Comparison of ENCODE assay signal across 8 mouse cellular contexts in genomic region chr13:103173545-103174182, GRCm38 (mm10).
DNase-seq lines count a peak whose midpoint lies in the region; ATAC-seq and TF ChIP-seq lines count a peak whose summit lies in the region.

No protein-coding gene starts in this region.

- TF ChIP-seq CTCF in liver, adult 2 months (IDR thresholded peaks at IDR 0.05; ENCODE audit: low read depth, low read length), result no peak

- no peak overlapping the region for H3K4me3 ChIP-seq in liver, adult 2 months (ENCODE audit: insufficient read depth, low read depth, low read length)
- H3K4me3 ChIP-seq in liver, embryonic 11.5 days (ENCODE audit: low read depth, low read length), result no peak overlapping the region
- H3K4me3 ChIP-seq in heart, embryonic 13.5 days, result no peak overlapping the region

- 23% methylated on average over 7 of the region's 7 CpGs for WGBS in liver, adult 2 months
- WGBS in liver, embryonic 11.5 days, result 39% methylated on average over 7 of the region's 7 CpGs
- 32% methylated on average over 7 of the region's 7 CpGs for WGBS in heart, embryonic 13.5 days

- H3K79me2 ChIP-seq in liver, adult 2 months (ENCODE audit: control insufficient read depth, insufficient read depth, low read length), result no peaks in the 10 kb centered on the region

- no peaks in the 10 kb centered on the region for H3K36me3 ChIP-seq in liver, adult 2 months (ENCODE audit: control insufficient read depth, insufficient read depth, low read length)
- H3K36me3 ChIP-seq in liver, embryonic 11.5 days (ENCODE audit: control insufficient read depth, insufficient read depth, low read length), result no peaks in the 10 kb centered on the region
- H3K36me3 ChIP-seq in heart, embryonic 13.5 days, result no peaks in the 10 kb centered on the region

- TF ChIP-seq POLR2A in liver, adult 2 months (IDR thresholded peaks at IDR 0.05; ENCODE audit: extremely low read depth, insufficient read depth, low read length), result no peak

- H3K4me1 ChIP-seq in liver, adult 2 months (ENCODE audit: control insufficient read depth, insufficient read depth, low read length), result no peaks in the 10 kb centered on the region
- no peaks in the 10 kb centered on the region for H3K4me1 ChIP-seq in liver, embryonic 11.5 days (replicated peaks; ENCODE audit: control insufficient read depth, insufficient read depth, low read length)
- 0 out of 2 replicates have a peak, but pooled peaks cover 3% of the 10 kb centered on the region for H3K4me1 ChIP-seq in heart, embryonic 13.5 days

- no peaks in the 10 kb centered on the region for H3K27me3 ChIP-seq in liver, adult 2 months (ENCODE audit: control insufficient read depth, insufficient read depth, low read length)
- no peaks in the 10 kb centered on the region for H3K27me3 ChIP-seq in liver, embryonic 11.5 days (replicated peaks; ENCODE audit: control insufficient read depth, insufficient read depth, low read length)
- no peaks in the 10 kb centered on the region for H3K27me3 ChIP-seq in heart, embryonic 13.5 days (replicated peaks)

- H3K9ac ChIP-seq in liver, adult 2 months (ENCODE audit: low read depth, low read length), result no peak overlapping the region
- H3K9ac ChIP-seq in liver, embryonic 11.5 days (ENCODE audit: low read depth, low read length), result no peak overlapping the region
- H3K9ac ChIP-seq in heart, embryonic 13.5 days, result no peak overlapping the region; the same call in 1 of the 2 replicates

- no peak overlapping the region for H3K4me2 ChIP-seq in liver, embryonic 11.5 days
- H3K4me2 ChIP-seq in heart, embryonic 13.5 days, result 0 out of 2 replicates have a peak overlapping the region, but pooled peaks have one; percentile 22

- DNase-seq in liver, adult 2 months (ENCODE audit: extremely low read depth, low read depth, low spot score), result peak; percentile 50
- no peak for DNase-seq in liver, embryonic 11.5 days (ENCODE audit: low spot score)
- DNase-seq in cerebellum, postnatal 25 days, result peak; percentile 44 to 72
- DNase-seq in kidney, postnatal 25 days, result peak; percentile 68 to 91
- peak; percentile 22 to 45 for DNase-seq in lung, adult 18-20 months
- peak; percentile 66 for DNase-seq in ovary, postnatal 14 days (ENCODE audit: low spot score)
- DNase-seq in spleen, adult 12 weeks (ENCODE audit: low spot score), result no peak

- H3K9me3 ChIP-seq in liver, embryonic 11.5 days (ENCODE audit: control insufficient read depth, low read length), result no peaks in the 10 kb centered on the region
- no peaks in the 10 kb centered on the region for H3K9me3 ChIP-seq in heart, embryonic 13.5 days

- no peak overlapping the region for H3K27ac ChIP-seq in liver, adult 2 months (replicated peaks; ENCODE audit: insufficient read depth, low read depth, low read length)
- no peak overlapping the region for H3K27ac ChIP-seq in liver, embryonic 11.5 days (ENCODE audit: low read depth, low read length)
- no peak overlapping the region for H3K27ac ChIP-seq in heart, embryonic 13.5 days (replicated peaks)

- no peak for ATAC-seq in liver, embryonic 11.5 days (replicated peaks; ENCODE audit: low FRiP score)
- no peak for ATAC-seq in heart, embryonic 13.5 days (ENCODE audit: extremely low read depth, insufficient number of reproducible peaks, low FRiP score, low TSS enrichment)

Comparison
In these comparisons a context has a peak if more than half of its experiments do, and no peak if none do; other contexts are left out.
1. DNase-seq: peak in liver, adult 2 months (single experiment), cerebellum, postnatal 25 days (2 of 2), kidney, postnatal 25 days (2 of 2), lung, adult 18-20 months (2 of 2) and ovary, postnatal 14 days (single experiment); none in liver, embryonic 11.5 days (single experiment) and spleen, adult 12 weeks (single experiment).